In the genomic region with DNA sequence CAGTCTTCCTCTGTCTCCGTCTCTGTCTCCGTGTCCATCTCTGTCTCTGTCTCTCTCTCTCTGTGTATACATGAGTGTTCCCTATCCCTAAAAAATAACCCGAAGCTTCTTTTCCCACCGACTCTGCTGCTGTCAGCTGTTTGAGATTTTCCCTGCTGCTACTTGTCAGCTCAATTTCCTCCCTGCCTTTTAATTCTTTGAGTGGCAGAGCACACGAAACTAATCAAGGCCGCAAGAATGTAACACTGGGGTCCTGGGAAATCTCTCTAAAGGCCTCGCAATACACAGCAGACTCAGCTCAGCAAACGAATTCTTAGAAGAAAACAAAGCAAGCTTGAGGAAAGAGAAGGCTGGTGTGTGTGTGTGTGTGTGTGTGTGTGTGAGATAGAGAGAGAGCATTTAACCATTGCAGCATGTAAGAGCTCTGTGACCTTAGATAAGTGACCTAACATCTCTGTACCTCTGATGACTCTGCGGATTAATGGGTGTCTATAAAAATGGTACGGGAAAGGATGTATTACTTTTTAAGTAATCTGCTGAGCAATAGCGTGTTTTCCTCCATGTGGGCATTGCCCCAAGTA, we compare ENCODE assay signal across 17 mouse cellular contexts. TPM values are rescaled to one million over a fixed set of nuclear protein-coding genes. Genes with fewer than 3 reads are reported as not detected.
A peak's percentile ranks its signal among the peaks of the same experiment; 100 is the strongest.
DNase-seq lines count a peak whose midpoint lies in the region; ATAC-seq and TF ChIP-seq lines count a peak whose summit lies in the region.
"Had no signal": no experiment of that assay in that cellular context is flagged by ENCODE, and none has a peak within 500 bp of the region (broad histone marks: within the 10 kb centered on the region; RNA-seq: fewer than 3 reads in every experiment).

No protein-coding gene starts in this region.

- no peaks in the 10 kb centered on the region for H3K27me3 ChIP-seq in embryonic facial prominence, embryonic 10.5 days (replicated peaks; ENCODE audit: low read depth, poor library complexity, severe bottlenecking)
- H3K27me3 ChIP-seq in forebrain, postnatal 0 days (ENCODE audit: insufficient read depth, low read length): no peaks in the 10 kb centered on the region
- H3K27me3 ChIP-seq in limb, embryonic 10.5 days (ENCODE audit: low read depth, poor library complexity, severe bottlenecking): no peaks in the 10 kb centered on the region
- H3K27me3 ChIP-seq: intestine, embryonic 15.5 days; limb, embryonic 13.5 days; stomach, embryonic 15.5 days had no signal

- 28% methylated on average over 11 of the region's 11 CpGs for WGBS in embryonic facial prominence, embryonic 10.5 days
- 37% methylated on average over 11 of the region's 11 CpGs for WGBS in forebrain, postnatal 0 days
- whole genome bisulfite sequencing in limb, embryonic 10.5 days: 40% methylated on average over 11 of the region's 11 CpGs

- peak overlapping the region; percentile 24; the same call in 1 of the 2 replicates for H3K4me3 ChIP-seq in embryonic facial prominence, embryonic 10.5 days
- no peak overlapping the region for H3K4me3 ChIP-seq in forebrain, postnatal 0 days (ENCODE audit: low read depth, low read length)
- no peak overlapping the region for H3K4me3 ChIP-seq in limb, embryonic 10.5 days
- H3K4me3 ChIP-seq: intestine, embryonic 15.5 days; limb, embryonic 13.5 days; stomach, embryonic 15.5 days had no signal

- ATAC-seq in forebrain, postnatal 0 days: no peak
- ATAC-seq: intestine, embryonic 15.5 days had no signal

- H3K36me3 ChIP-seq in embryonic facial prominence, embryonic 10.5 days (replicated peaks): no peaks in the 10 kb centered on the region
- no peaks in the 10 kb centered on the region for H3K36me3 ChIP-seq in forebrain, postnatal 0 days (ENCODE audit: insufficient read depth)
- H3K36me3 ChIP-seq in limb, embryonic 10.5 days: no peaks in the 10 kb centered on the region
- H3K36me3 ChIP-seq: intestine, embryonic 15.5 days; limb, embryonic 13.5 days; stomach, embryonic 15.5 days had no signal

- H3K4me1 ChIP-seq in embryonic facial prominence, embryonic 10.5 days: peaks cover 55% of the 10 kb centered on the region
- H3K4me1 ChIP-seq in forebrain, postnatal 0 days (ENCODE audit: insufficient read depth): no peaks in the 10 kb centered on the region
- peaks cover 47% of the 10 kb centered on the region for H3K4me1 ChIP-seq in limb, embryonic 10.5 days
- H3K4me1 ChIP-seq: intestine, embryonic 15.5 days; stomach, embryonic 15.5 days had no signal

- peak; percentile 53 for DNase-seq in embryo, embryonic 11 days
- no peak for DNase-seq in embryo, embryonic 9.5 days (ENCODE audit: extremely low spot score)
- DNase-seq in embryonic facial prominence, embryonic 10.5 days (ENCODE audit: low spot score): peak; percentile 59
- no peak for DNase-seq in forebrain, postnatal 0 days
- no peak for DNase-seq in limb, embryonic 10.5 days (ENCODE audit: low spot score)
- DNase-seq in cerebellum, adult 9-10 months: no peak
- DNase-seq in gastrocnemius, postnatal 25 days: no peak
- no peak for DNase-seq in adrenal gland, adult 8-10 months
- DNase-seq: cerebellum, postnatal 10 days; heart, adult 18-20 months; kidney, postnatal 10 days had no signal

- no peaks in the 10 kb centered on the region for H3K9me3 ChIP-seq in embryonic facial prominence, embryonic 10.5 days
- H3K9me3 ChIP-seq in forebrain, postnatal 0 days (ENCODE audit: low read length): no peaks in the 10 kb centered on the region
- H3K9me3 ChIP-seq in limb, embryonic 10.5 days (replicated peaks): no peaks in the 10 kb centered on the region
- H3K9me3 ChIP-seq: intestine, embryonic 15.5 days; limb, embryonic 13.5 days; stomach, embryonic 15.5 days had no signal

- no peak overlapping the region for H3K9ac ChIP-seq in forebrain, postnatal 0 days
- H3K9ac ChIP-seq: intestine, embryonic 15.5 days; limb, embryonic 13.5 days; stomach, embryonic 15.5 days had no signal

- H3K4me2 ChIP-seq in forebrain, postnatal 0 days (ENCODE audit: low read depth): no peak overlapping the region
- H3K4me2 ChIP-seq: intestine, embryonic 15.5 days; limb, embryonic 13.5 days; stomach, embryonic 15.5 days had no signal

- TF ChIP-seq CTCF in forebrain, postnatal 0 days (IDR thresholded peaks at IDR 0.05; ENCODE audit: low read depth): no peak

- peak overlapping the region; percentile 83 for H3K27ac ChIP-seq in embryonic facial prominence, embryonic 10.5 days (replicated peaks)
- H3K27ac ChIP-seq in forebrain, postnatal 0 days (ENCODE audit: low read depth, low read length): 0 out of 2 replicates have a peak overlapping the region, but pooled peaks have one; percentile 29
- H3K27ac ChIP-seq in limb, embryonic 10.5 days: peak overlapping the region; percentile 67
- H3K27ac ChIP-seq: intestine, embryonic 15.5 days; limb, embryonic 13.5 days; stomach, embryonic 15.5 days had no signal

RNA-seq across cellular contexts. Expression of a gene that starts 15.0 kb away (rescaled TPM):
- 0.06 and 0.18 TPM in 2 replicates for polyA plus RNA-seq in embryonic facial prominence, embryonic 10.5 days (2016; fragmentation: Nextera tagmentation; extraction: Ambion mirVana)
- not detected in 2 replicates for total RNA-seq in forebrain, postnatal 0 days (2014; rRNA removed)
- not detected in 2 replicates for polyA plus RNA-seq in forebrain, postnatal 0 days (2015; fragmentation: Nextera tagmentation; extraction: Ambion mirVana)
- 0.10 TPM in 2 replicates for polyA plus RNA-seq in limb, embryonic 10.5 days (2016; fragmentation: Nextera tagmentation; extraction: Ambion mirVana)
- total RNA-seq in gastrocnemius, postnatal 25 days (2021): under 1 TPM in 1 of 2 experiments, not detected in 1; 0.08 TPM
- under 1 TPM; 0.14 to 0.17 (median 0.16) TPM for total RNA-seq in adrenal gland, adult 8-10 months (2022)
- total RNA-seq: heart, adult 18-20 months had no signal
- polyA plus RNA-seq: neural tube, embryonic 11.5 days had no signal

RNA-seq across cellular contexts. Expression of a gene that starts 27.2 kb away (rescaled TPM):
- 20.8 and 21.6 TPM in 2 replicates for polyA plus RNA-seq in embryonic facial prominence, embryonic 10.5 days (2016; fragmentation: Nextera tagmentation; extraction: Ambion mirVana)
- total RNA-seq in forebrain, postnatal 0 days (2014; rRNA removed): 16.7 and 22.4 TPM in 2 replicates
- 2.8 and 4.6 TPM in 2 replicates for polyA plus RNA-seq in forebrain, postnatal 0 days (2015; fragmentation: Nextera tagmentation; extraction: Ambion mirVana)
- polyA plus RNA-seq in limb, embryonic 10.5 days (2016; fragmentation: Nextera tagmentation; extraction: Ambion mirVana): 18.8 and 20.2 TPM in 2 replicates
- total RNA-seq in gastrocnemius, postnatal 25 days (2021): 1 to 10 TPM; 1.9 to 2.0 TPM
- total RNA-seq in adrenal gland, adult 8-10 months (2022): 1 to 10 TPM; 5.3 to 7.5 (median 6.3) TPM
- total RNA-seq: megakaryocyte, adult 5-6 weeks had no signal

RNA-seq across cellular contexts. Expression of a gene that starts 46.7 kb away (rescaled TPM):
- polyA plus RNA-seq in embryonic facial prominence, embryonic 10.5 days (2016; fragmentation: Nextera tagmentation; extraction: Ambion mirVana): 3.0 and 3.2 TPM in 2 replicates
- 3.2 and 14.4 TPM in 2 replicates for total RNA-seq in forebrain, postnatal 0 days (2014; rRNA removed)
- 2.1 and 3.3 TPM in 2 replicates for polyA plus RNA-seq in forebrain, postnatal 0 days (2015; fragmentation: Nextera tagmentation; extraction: Ambion mirVana)
- polyA plus RNA-seq in limb, embryonic 10.5 days (2016; fragmentation: Nextera tagmentation; extraction: Ambion mirVana): 0.64 and 1.3 TPM in 2 replicates
- not detected for total RNA-seq in gastrocnemius, postnatal 25 days (2021)
- total RNA-seq in adrenal gland, adult 8-10 months (2022): not detected
- total RNA-seq: heart, adult 18-20 months; megakaryocyte, adult 5-6 weeks had no signal
- polyA plus RNA-seq: heart, postnatal 0 days had no signal

RNA-seq across cellular contexts. Expression of a gene that starts 57.8 kb away (rescaled TPM):
- 0.40 and 0.44 TPM in 2 replicates for polyA plus RNA-seq in embryonic facial prominence, embryonic 10.5 days (2016; fragmentation: Nextera tagmentation; extraction: Ambion mirVana)
- total RNA-seq in forebrain, postnatal 0 days (2014; rRNA removed): 12.7 and 24.3 TPM in 2 replicates
- polyA plus RNA-seq in forebrain, postnatal 0 days (2015; fragmentation: Nextera tagmentation; extraction: Ambion mirVana): 14.4 and 18.0 TPM in 2 replicates
- polyA plus RNA-seq in limb, embryonic 10.5 days (2016; fragmentation: Nextera tagmentation; extraction: Ambion mirVana): 0.24 TPM in 1 of 2 replicates, not detected in the other
- total RNA-seq in gastrocnemius, postnatal 25 days (2021): under 1 TPM; 0.11 to 0.18 TPM
- total RNA-seq in adrenal gland, adult 8-10 months (2022): 1 to 10 TPM; 1.1 to 1.5 (median 1.4) TPM

Comparison
In these comparisons a context has a peak if more than half of its experiments do, and no peak if none do; other contexts are left out.
1. DNase-seq: peak in embryo, embryonic 11 days (single experiment) and embryonic facial prominence, embryonic 10.5 days (single experiment); none in embryo, embryonic 9.5 days (single experiment), forebrain, postnatal 0 days (single experiment), limb, embryonic 10.5 days (single experiment), cerebellum, adult 9-10 months (single experiment), gastrocnemius, postnatal 25 days (single experiment) and adrenal gland, adult 8-10 months (single experiment).
2. H3K27ac ChIP-seq: peak in every context shown above with its lines; median percentile 83 in embryonic facial prominence, embryonic 10.5 days; 67 in limb, embryonic 10.5 days; 29 in forebrain, postnatal 0 days.